Mouse (Mus musculus): ENCODE results near the gene Sept3. TPM values are rescaled to one million over a fixed set of nuclear protein-coding genes. Genes with fewer than 3 reads are reported as not detected.
"Not testable (repeated sequence)": the region's sequence is repeated elsewhere in the genome, so short reads cannot be mapped to it uniquely, and the experiment has no call there.

Sept3 gene
- polyA plus RNA-seq, 1 experiment from 2014 or later, result 3.8 TPM

- Histone ChIP-seq H3K27ac (ENCODE audit: poor library complexity, severe bottlenecking) (peak within 1 kb of the TSS; percentile 61; the same call in 1 of the 2 replicates), H3K9ac (peak within 1 kb of the TSS; percentile 68), H3K4me3 (peak within 1 kb of the TSS; percentile 76), H3K36me3 (peaks cover 1% of the 10 kb centered on the region), H3K27me3 (replicated peaks) (no peaks in the 10 kb centered on the region), H3K4me1 (replicated peaks) (peaks cover 9% of the 10 kb centered on the region), H3K9me3 (replicated peaks) (no peaks in the 10 kb centered on the region), H3K4me2 (peak within 1 kb of the TSS; percentile 85)
- under 1% methylated on average over 65 of the region's 65 CpGs for WGBS
- peak; percentile 97 for ATAC-seq (ENCODE audit: insufficient number of reproducible peaks, low FRiP score)
Measured at GRCm38 (mm10) chr15:82244115-82244804, 30.4 kb upstream of the Sept3 start, which contains the start of gene Cenpm. Gene Cenpm (minus strand): TSS chr15:82244748.

- Histone ChIP-seq H3K4me2 (peak overlapping the region; percentile 85), H3K4me3 (peak overlapping the region; percentile 76), H3K9ac (peak overlapping the region; percentile 68)
- WGBS, result 22% methylated on average over 9 of the region's 9 CpGs
- not testable (repeated sequence) for H3K27me3 ChIP-seq (replicated peaks); H3K36me3 ChIP-seq; ATAC-seq (ENCODE audit: insufficient number of reproducible peaks, low FRiP score); H3K9me3 ChIP-seq (replicated peaks); H3K4me1 ChIP-seq (replicated peaks); H3K27ac ChIP-seq (ENCODE audit: poor library complexity, severe bottlenecking)
Measured at GRCm38 (mm10) chr15:82244805-82245161, 29.9 kb upstream of the Sept3 start.

DNA sequence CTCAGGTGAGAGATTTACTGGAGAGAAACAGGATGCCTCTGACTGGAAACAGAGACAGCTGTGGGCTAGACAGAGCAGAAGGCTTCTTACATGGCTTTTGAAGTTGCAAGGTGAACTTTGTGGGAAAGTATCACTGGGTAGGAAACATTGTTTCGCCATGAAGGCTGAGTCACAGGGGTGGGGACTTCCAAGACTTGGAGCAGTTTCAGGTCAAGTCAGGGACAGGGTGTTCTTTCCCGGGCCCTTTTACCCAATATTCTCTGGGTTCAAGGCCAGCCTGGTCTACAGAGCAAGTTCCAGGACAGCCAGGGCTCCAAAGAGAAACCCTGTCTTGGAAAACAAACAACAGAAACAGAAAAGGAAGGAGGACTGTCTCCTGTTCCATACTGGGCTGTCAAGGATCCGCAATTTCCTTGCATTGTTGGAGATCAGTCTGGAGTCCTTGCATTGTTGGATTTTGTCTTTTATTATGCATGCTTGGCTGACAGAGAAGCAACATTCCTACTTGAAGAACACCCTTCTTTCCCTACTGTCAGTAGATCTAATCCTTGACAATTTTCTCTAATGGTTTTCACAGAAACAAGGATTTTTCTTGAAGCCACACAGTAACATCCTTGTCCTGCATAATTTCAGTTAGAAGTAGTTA is 27.4 kb upstream of the Sept3 start:
- ATAC-seq (ENCODE audit: insufficient number of reproducible peaks, low FRiP score), result no peak
- Histone ChIP-seq H3K4me3 (no peak overlapping the region), H3K36me3 (no peaks in the 10 kb centered on the region), H3K9me3 (replicated peaks) (no peaks in the 10 kb centered on the region), H3K27me3 (replicated peaks) (no peaks in the 10 kb centered on the region), H3K4me1 (replicated peaks) (peaks cover 9% of the 10 kb centered on the region), H3K9ac (no peak overlapping the region), H3K27ac (ENCODE audit: poor library complexity, severe bottlenecking) (no peak overlapping the region), H3K4me2 (no peak overlapping the region)
- WGBS, result 66% methylated on average over 3 of the region's 3 CpGs

DNA sequence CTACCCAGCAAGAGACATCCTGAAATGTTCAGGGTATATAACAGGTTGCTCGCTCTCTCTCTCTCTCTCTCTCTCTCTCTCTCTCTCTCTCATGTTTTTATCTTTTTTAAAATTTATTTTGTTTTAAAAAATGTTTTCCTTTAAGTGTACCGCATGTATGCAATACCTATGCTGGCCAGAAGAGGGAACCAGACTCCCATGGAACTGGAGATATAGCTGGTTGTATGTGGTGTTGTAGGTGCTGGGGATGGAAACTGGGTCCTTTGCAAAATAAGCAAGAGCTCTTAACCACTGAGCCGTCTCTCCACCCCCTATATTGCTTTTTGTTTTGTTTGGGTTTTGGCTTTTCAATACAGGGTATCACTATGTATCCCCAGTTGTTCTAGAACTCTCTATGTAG is 23.1 kb upstream of the Sept3 start:
- Histone ChIP-seq H3K27me3 (replicated peaks) (peaks cover 11% of the 10 kb centered on the region; the same call in 1 of the 2 replicates), H3K4me3 (no peak overlapping the region), H3K27ac (ENCODE audit: poor library complexity, severe bottlenecking) (no peak overlapping the region), H3K9ac (no peak overlapping the region), H3K9me3 (replicated peaks) (no peaks in the 10 kb centered on the region), H3K36me3 (no peaks in the 10 kb centered on the region), H3K4me1 (replicated peaks) (0 out of 2 replicates have a peak, but pooled peaks cover 5% of the 10 kb centered on the region), H3K4me2 (no peak overlapping the region)
- ATAC-seq (ENCODE audit: insufficient number of reproducible peaks, low FRiP score), result no peak
- 88% methylated on average over 3 of the region's 3 CpGs for WGBS

GRCm38 (mm10) chr15:82252097-82252496 is 22.6 kb upstream of the Sept3 start, which contains the start of gene 1500009C09Rik:
Gene 1500009C09Rik (plus strand): TSS chr15:82252397.
- Histone ChIP-seq H3K9me3 (replicated peaks) (no peaks in the 10 kb centered on the region), H3K27me3 (replicated peaks) (peaks cover 11% of the 10 kb centered on the region; the same call in 1 of the 2 replicates), H3K4me3 (no peak within 1 kb of the TSS), H3K4me1 (replicated peaks) (0 out of 2 replicates have a peak, but pooled peaks cover 5% of the 10 kb centered on the region), H3K27ac (ENCODE audit: poor library complexity, severe bottlenecking) (no peak within 1 kb of the TSS), H3K9ac (no peak within 1 kb of the TSS), H3K36me3 (no peaks in the 10 kb centered on the region), H3K4me2 (no peak within 1 kb of the TSS)
- no peak for ATAC-seq (ENCODE audit: insufficient number of reproducible peaks, low FRiP score)
- 74% methylated on average over 6 of the region's 6 CpGs for WGBS

- H3K9me3 ChIP-seq (replicated peaks), result no peaks in the 10 kb centered on the region
- 48% methylated on average over 4 of the region's 4 CpGs for WGBS
- no peak overlapping the region for H3K9ac ChIP-seq
- no peaks in the 10 kb centered on the region for H3K36me3 ChIP-seq
- ATAC-seq (ENCODE audit: insufficient number of reproducible peaks, low FRiP score), result no peak
- no peak overlapping the region for H3K27ac ChIP-seq (ENCODE audit: poor library complexity, severe bottlenecking)
- peaks cover 24% of the 10 kb centered on the region for H3K27me3 ChIP-seq (replicated peaks)
- no peak overlapping the region for H3K4me3 ChIP-seq
- no peak overlapping the region for H3K4me2 ChIP-seq
- 0 out of 2 replicates have a peak, but pooled peaks cover 5% of the 10 kb centered on the region for H3K4me1 ChIP-seq (replicated peaks)
Measured at GRCm38 (mm10) chr15:82255248-82255647, 19.4 kb upstream of the Sept3 start.

DNA sequence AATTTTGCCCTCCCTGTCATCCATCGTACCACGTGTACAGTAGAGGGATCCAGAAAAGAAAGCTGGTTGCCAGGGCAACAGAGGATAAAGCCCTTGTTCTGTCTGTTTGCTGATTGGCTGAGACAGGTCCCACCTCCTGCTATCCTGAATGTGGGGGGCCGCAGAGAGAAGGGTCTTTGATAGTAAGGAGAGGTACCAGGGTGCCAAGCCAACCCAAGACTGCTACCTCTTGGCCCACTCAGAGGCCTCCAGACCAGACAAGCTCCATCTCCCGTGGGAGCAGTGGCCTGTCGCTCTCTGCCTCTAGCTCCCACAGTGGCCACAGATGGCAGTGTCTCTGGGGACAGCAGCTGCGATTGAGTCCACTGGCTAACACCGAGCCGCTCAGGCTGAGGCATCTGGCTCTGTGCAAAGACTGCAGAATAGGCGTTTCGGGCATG is 18.7 kb upstream of the Sept3 start:
- no peak overlapping the region for H3K9ac ChIP-seq
- H3K4me2 ChIP-seq, result peak overlapping the region; percentile 10; the same call in 1 of the 2 replicates

DNA sequence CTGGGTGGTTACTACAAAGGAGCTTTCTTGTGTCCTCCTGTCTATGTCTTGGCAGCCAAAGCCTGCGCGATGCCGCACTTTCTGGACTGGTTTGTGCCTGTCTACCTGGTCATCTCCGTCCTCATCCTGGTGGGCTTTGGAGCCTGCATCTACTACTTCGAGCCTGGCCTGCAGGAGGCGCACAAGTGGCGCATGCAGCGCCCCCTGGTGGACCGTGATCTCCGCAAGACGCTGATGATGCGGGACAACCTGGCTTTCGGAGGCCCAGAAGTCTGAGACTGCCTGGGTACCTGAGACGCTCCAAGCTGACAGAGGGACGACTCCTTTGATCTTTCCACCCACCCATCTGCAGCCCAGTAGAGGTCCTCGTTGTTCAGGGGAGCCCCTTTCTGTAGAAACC is 15.2 kb upstream of the Sept3 start:
- peaks cover 13% of the 10 kb centered on the region for H3K4me1 ChIP-seq (replicated peaks)
- no peak overlapping the region for H3K4me3 ChIP-seq
- H3K27me3 ChIP-seq (replicated peaks), result peaks cover 29% of the 10 kb centered on the region
- H3K4me2 ChIP-seq, result no peak overlapping the region
- H3K9ac ChIP-seq, result no peak overlapping the region
- no peak for ATAC-seq (ENCODE audit: insufficient number of reproducible peaks, low FRiP score)
- H3K36me3 ChIP-seq, result no peaks in the 10 kb centered on the region
- 9% methylated on average over 16 of the region's 16 CpGs for WGBS
- no peaks in the 10 kb centered on the region for H3K9me3 ChIP-seq (replicated peaks)
- H3K27ac ChIP-seq (ENCODE audit: poor library complexity, severe bottlenecking), result no peak overlapping the region

More for the DNA sequence above, 18.7 kb upstream of the Sept3 start:
- Histone ChIP-seq H3K4me1 (replicated peaks) (0 out of 2 replicates have a peak, but pooled peaks cover 5% of the 10 kb centered on the region), H3K36me3 (no peaks in the 10 kb centered on the region), H3K9me3 (replicated peaks) (no peaks in the 10 kb centered on the region), H3K4me3 (no peak overlapping the region), H3K27ac (ENCODE audit: poor library complexity, severe bottlenecking) (no peak overlapping the region), H3K27me3 (replicated peaks) (peaks cover 27% of the 10 kb centered on the region)
- WGBS, result 21% methylated on average over 10 of the region's 10 CpGs
- ATAC-seq (ENCODE audit: insufficient number of reproducible peaks, low FRiP score), result no peak

DNA sequence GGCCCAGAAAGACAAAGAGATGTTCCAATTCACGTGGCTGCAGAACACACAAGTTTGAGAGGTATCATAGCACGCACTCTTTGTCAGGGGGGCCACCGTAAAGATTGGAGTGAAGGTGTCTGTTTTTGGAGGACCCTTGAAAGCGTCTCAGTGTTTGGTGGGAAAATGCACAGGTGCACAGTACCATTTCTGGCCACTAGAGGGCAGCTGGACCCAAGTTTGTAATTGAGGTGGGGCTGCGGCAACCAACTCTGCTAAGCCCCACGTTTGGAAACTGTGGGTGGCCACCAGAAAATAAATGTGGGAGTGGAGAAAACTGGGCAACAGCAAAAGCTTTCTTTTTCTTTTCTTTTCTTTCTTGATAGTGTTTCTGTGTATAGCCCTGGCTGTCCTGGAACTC is 8.3 kb upstream of the Sept3 start:
- Histone ChIP-seq H3K9ac (no peak overlapping the region), H3K9me3 (replicated peaks) (no peaks in the 10 kb centered on the region), H3K4me3 (no peak overlapping the region), H3K4me1 (replicated peaks) (peaks cover 30% of the 10 kb centered on the region), H3K27ac (ENCODE audit: poor library complexity, severe bottlenecking) (no peak overlapping the region), H3K27me3 (replicated peaks) (peaks cover 7% of the 10 kb centered on the region), H3K4me2 (no peak overlapping the region), H3K36me3 (no peaks in the 10 kb centered on the region)
- no peak for ATAC-seq (ENCODE audit: insufficient number of reproducible peaks, low FRiP score)
- WGBS, result 11% methylated on average over 6 of the region's 6 CpGs

DNA sequence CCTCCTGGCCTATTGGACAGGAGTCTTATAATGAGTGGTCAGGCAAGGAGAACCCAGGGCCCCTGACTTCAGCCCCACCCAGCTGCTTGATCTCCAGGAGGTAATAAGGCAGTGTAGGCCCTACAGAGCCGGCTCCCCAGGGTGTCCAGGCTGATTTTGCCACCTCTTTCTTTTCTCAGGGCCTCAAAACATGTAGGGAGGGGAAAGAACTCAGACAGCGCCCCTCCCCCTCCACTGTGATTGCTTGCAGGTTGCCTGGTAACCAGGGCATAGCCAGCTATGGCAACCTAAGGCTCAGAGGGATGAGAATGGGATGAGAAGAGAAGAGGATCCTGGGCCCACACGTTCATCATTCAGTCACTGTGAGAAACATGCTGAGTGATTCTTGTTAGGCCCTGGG is 6.5 kb upstream of the Sept3 start:
- no peak for ATAC-seq (ENCODE audit: insufficient number of reproducible peaks, low FRiP score)
- no peak overlapping the region for H3K27ac ChIP-seq (ENCODE audit: poor library complexity, severe bottlenecking)
- no peaks in the 10 kb centered on the region for H3K9me3 ChIP-seq (replicated peaks)
- H3K4me2 ChIP-seq, result no peak overlapping the region
- H3K27me3 ChIP-seq (replicated peaks), result peaks cover 23% of the 10 kb centered on the region
- H3K36me3 ChIP-seq, result no peaks in the 10 kb centered on the region
- peaks cover 22% of the 10 kb centered on the region for H3K4me1 ChIP-seq (replicated peaks)
- H3K9ac ChIP-seq, result peak overlapping the region; percentile 6; the same call in 1 of the 2 replicates
- 38% methylated on average over 3 of the region's 3 CpGs for WGBS
- no peak overlapping the region for H3K4me3 ChIP-seq

DNA sequence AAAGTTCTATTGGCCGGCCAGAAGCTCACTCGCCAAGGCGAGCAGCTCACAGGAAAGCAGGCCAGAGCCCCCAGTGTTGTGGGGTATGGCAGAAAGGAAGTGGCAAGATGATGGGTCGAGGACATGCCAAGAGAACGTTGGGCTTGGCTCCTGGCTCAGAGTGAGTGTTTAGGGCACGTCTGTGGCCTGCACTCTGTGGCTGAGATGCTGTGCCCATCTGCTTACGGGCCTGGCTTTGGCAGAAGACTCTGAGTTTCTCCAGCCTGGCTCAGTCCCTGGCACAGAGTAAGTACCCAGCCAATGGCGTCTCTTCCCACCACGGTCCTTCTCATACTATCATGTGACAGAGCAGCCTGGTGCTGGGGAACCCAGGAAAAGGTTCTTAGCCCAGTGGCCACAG is 5.9 kb upstream of the Sept3 start:
- Histone ChIP-seq H3K4me1 (replicated peaks) (peaks cover 22% of the 10 kb centered on the region), H3K9ac (no peak overlapping the region), H3K9me3 (replicated peaks) (no peaks in the 10 kb centered on the region), H3K36me3 (no peaks in the 10 kb centered on the region), H3K4me2 (no peak overlapping the region), H3K4me3 (no peak overlapping the region), H3K27me3 (replicated peaks) (peaks cover 29% of the 10 kb centered on the region), H3K27ac (ENCODE audit: poor library complexity, severe bottlenecking) (no peak overlapping the region)
- WGBS, result 85% methylated on average over 9 of the region's 9 CpGs
- no peak for ATAC-seq (ENCODE audit: insufficient number of reproducible peaks, low FRiP score)
